In the genomic region with DNA sequence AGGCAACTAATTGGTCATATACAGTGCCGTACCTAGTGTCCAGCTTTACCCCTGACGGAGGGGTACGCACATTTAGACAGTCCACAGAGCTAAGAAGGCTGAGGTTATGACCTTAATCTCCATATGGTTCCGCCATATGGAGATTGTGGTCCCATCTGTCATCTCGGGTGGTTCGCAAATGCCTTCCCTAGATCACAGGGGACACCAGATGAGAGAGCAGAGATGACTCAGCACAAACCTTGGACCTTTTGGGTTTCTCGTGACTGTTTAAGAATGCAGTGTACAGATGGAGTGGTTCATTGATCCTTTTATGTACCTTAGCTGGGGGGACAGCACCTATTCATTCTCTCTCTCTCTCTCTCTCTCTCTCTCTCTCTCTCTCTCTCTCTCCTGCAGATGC, we compare ENCODE assay signal across 12 mouse cellular contexts. TPM values are rescaled to one million over a fixed set of nuclear protein-coding genes. Genes with fewer than 3 reads are reported as not detected.
A peak's percentile ranks its signal among the peaks of the same experiment; 100 is the strongest.
DNase-seq lines count a peak whose midpoint lies in the region; ATAC-seq and TF ChIP-seq lines count a peak whose summit lies in the region.
"Had no signal": no experiment of that assay in that cellular context is flagged by ENCODE, and none has a peak within 500 bp of the region (broad histone marks: within the 10 kb centered on the region; RNA-seq: fewer than 3 reads in every experiment).

No protein-coding gene starts in this region.

- 0 out of 2 replicates have a peak, but pooled peaks have one; percentile 26 for ATAC-seq in liver, embryonic 11.5 days (replicated peaks; ENCODE audit: low FRiP score)
- no peak for ATAC-seq in liver, embryonic 12.5 days
- peak; percentile 47; the same call in 1 of the 2 replicates for ATAC-seq in G1E (ENCODE audit: extremely low read depth, insufficient number of reproducible peaks, low FRiP score, poor library complexity, severe bottlenecking)
- ATAC-seq in midbrain, postnatal 0 days (ENCODE audit: low FRiP score) = no peak

- H3K27me3 ChIP-seq in liver, embryonic 11.5 days (replicated peaks; ENCODE audit: control insufficient read depth, insufficient read depth, low read length) = no peaks in the 10 kb centered on the region
- H3K27me3 ChIP-seq in liver, embryonic 12.5 days (replicated peaks) = no peaks in the 10 kb centered on the region
- H3K27me3 ChIP-seq in G1E (ENCODE audit: insufficient read depth, low read length) = peaks cover 3% of the 10 kb centered on the region; the same call in 1 of the 2 replicates
- H3K27me3 ChIP-seq in midbrain, postnatal 0 days (ENCODE audit: insufficient read depth, low read length) = no peaks in the 10 kb centered on the region

- no peak for DNase-seq in liver, embryonic 11.5 days (ENCODE audit: low spot score)
- no peak for DNase-seq in G1E (ENCODE audit: low spot score)
- peak; percentile 35 to 52 for DNase-seq in cerebellum, postnatal 10 days
- DNase-seq in midbrain, postnatal 0 days (ENCODE audit: low spot score) = peak; percentile 19
- DNase-seq in kidney, postnatal 10 days = no peak
- DNase-seq in thymus, postnatal 4 days = no peak
- DNase-seq in T-cell, adult 2 months (ENCODE audit: low spot score) = no peak
- DNase-seq: kidney, adult 2 months; liver, embryonic 13.5 days; lung, postnatal 36 days had no signal

- no peaks in the 10 kb centered on the region for H3K36me3 ChIP-seq in liver, embryonic 11.5 days (ENCODE audit: control insufficient read depth, insufficient read depth, low read length)
- H3K36me3 ChIP-seq in liver, embryonic 12.5 days = no peaks in the 10 kb centered on the region
- H3K36me3 ChIP-seq in G1E (replicated peaks) = no peaks in the 10 kb centered on the region
- no peaks in the 10 kb centered on the region for H3K36me3 ChIP-seq in midbrain, postnatal 0 days (ENCODE audit: insufficient read depth, low read length)
- H3K36me3 ChIP-seq: liver, embryonic 13.5 days had no signal

- H3K9ac ChIP-seq in liver, embryonic 11.5 days (ENCODE audit: low read depth, low read length) = no peak overlapping the region
- H3K9ac ChIP-seq in liver, embryonic 12.5 days = no peak overlapping the region
- H3K9ac ChIP-seq in midbrain, postnatal 0 days (replicated peaks; ENCODE audit: low read length, poor library complexity, severe bottlenecking) = no peak overlapping the region
- H3K9ac ChIP-seq: liver, embryonic 13.5 days had no signal

- 56% methylated on average over 7 of the region's 7 CpGs for WGBS in liver, embryonic 11.5 days
- 42% methylated on average over 7 of the region's 7 CpGs for WGBS in liver, embryonic 12.5 days (ENCODE audit: insufficient replicate concordance)
- 58% methylated on average over 7 of the region's 7 CpGs for WGBS in midbrain, postnatal 0 days

- H3K27ac ChIP-seq in liver, embryonic 11.5 days (ENCODE audit: low read depth, low read length) = no peak overlapping the region
- no peak overlapping the region for H3K27ac ChIP-seq in liver, embryonic 12.5 days
- H3K27ac ChIP-seq in midbrain, postnatal 0 days (ENCODE audit: low read depth, low read length) = no peak overlapping the region
- H3K27ac ChIP-seq: liver, embryonic 13.5 days had no signal

- no peak for TF ChIP-seq CTCF in G1E (IDR thresholded peaks at IDR 0.05; ENCODE audit: low read depth, low read length)
- no peak for TF ChIP-seq CTCF in midbrain, postnatal 0 days (IDR thresholded peaks at IDR 0.05)

- H3K4me2 ChIP-seq in liver, embryonic 11.5 days = no peak overlapping the region
- H3K4me2 ChIP-seq in liver, embryonic 12.5 days = no peak overlapping the region
- no peak overlapping the region for H3K4me2 ChIP-seq in midbrain, postnatal 0 days (ENCODE audit: low read depth, low read length, poor library complexity, severe bottlenecking)
- H3K4me2 ChIP-seq: liver, embryonic 13.5 days had no signal

- no peaks in the 10 kb centered on the region for H3K4me1 ChIP-seq in liver, embryonic 11.5 days (replicated peaks; ENCODE audit: control insufficient read depth, insufficient read depth, low read length)
- no peaks in the 10 kb centered on the region for H3K4me1 ChIP-seq in liver, embryonic 12.5 days
- peaks cover 12% of the 10 kb centered on the region for H3K4me1 ChIP-seq in G1E (ENCODE audit: insufficient read depth, low read depth, low read length)
- no peaks in the 10 kb centered on the region for H3K4me1 ChIP-seq in midbrain, postnatal 0 days (ENCODE audit: insufficient read depth, low read length)
- H3K4me1 ChIP-seq: liver, embryonic 13.5 days had no signal

- no peak overlapping the region for H3K4me3 ChIP-seq in liver, embryonic 11.5 days (ENCODE audit: low read depth, low read length)
- no peak overlapping the region for H3K4me3 ChIP-seq in liver, embryonic 12.5 days
- H3K4me3 ChIP-seq in G1E (ENCODE audit: low read depth, low read length) = no peak overlapping the region
- no peak overlapping the region for H3K4me3 ChIP-seq in midbrain, postnatal 0 days (ENCODE audit: low read depth, low read length)
- H3K4me3 ChIP-seq: liver, embryonic 13.5 days had no signal

- no peaks in the 10 kb centered on the region for H3K9me3 ChIP-seq in liver, embryonic 11.5 days (ENCODE audit: control insufficient read depth, low read length)
- H3K9me3 ChIP-seq in liver, embryonic 12.5 days (replicated peaks) = no peaks in the 10 kb centered on the region
- H3K9me3 ChIP-seq in G1E (replicated peaks) = 0 out of 2 replicates have a peak, but pooled peaks cover 2% of the 10 kb centered on the region
- no peaks in the 10 kb centered on the region for H3K9me3 ChIP-seq in midbrain, postnatal 0 days (ENCODE audit: low read length)
- H3K9me3 ChIP-seq: liver, embryonic 13.5 days had no signal

RNA-seq across cellular contexts. Expression of a gene that starts 33.9 kb away (rescaled TPM):
- 2.0 and 3.0 TPM in 2 replicates for polyA plus RNA-seq in liver, embryonic 11.5 days (2014; fragmentation: Nextera tagmentation; extraction: Ambion mirVana)
- 2.2 and 2.5 TPM in 2 replicates for polyA plus RNA-seq in liver, embryonic 12.5 days (2016; fragmentation: Nextera tagmentation; extraction: Ambion mirVana)
- total RNA-seq in G1E (2014; fragmentation: Nextera tagmentation) = not detected in 2 replicates
- total RNA-seq in G1E (2017) = 0.06 TPM in 1 of 2 replicates, not detected in the other
- polyA plus RNA-seq in G1E (2012) = not detected in 2 replicates
- total RNA-seq in midbrain, postnatal 0 days (2014; rRNA removed) = 0.28 and 3.2 TPM in 2 replicates
- polyA plus RNA-seq in midbrain, postnatal 0 days (2015; fragmentation: Nextera tagmentation; extraction: Ambion mirVana) = 0.39 and 0.44 TPM in 2 replicates
- total RNA-seq: MEL had no signal

RNA-seq across cellular contexts. Expression of a gene that starts 45.0 kb away (rescaled TPM):
- polyA plus RNA-seq in liver, embryonic 11.5 days (2014; fragmentation: Nextera tagmentation; extraction: Ambion mirVana) = 28.2 and 29.4 TPM in 2 replicates
- polyA plus RNA-seq in liver, embryonic 12.5 days (2016; fragmentation: Nextera tagmentation; extraction: Ambion mirVana) = 22.2 and 23.4 TPM in 2 replicates
- total RNA-seq in G1E (2014; fragmentation: Nextera tagmentation) (59.6 and 74.0 TPM in 2 replicates), G1E (2017) (26.3 and 33.2 TPM in 2 replicates)
- 16.3 and 18.6 TPM in 2 replicates for polyA plus RNA-seq in G1E (2012)
- total RNA-seq in midbrain, postnatal 0 days (2014; rRNA removed) = 17.4 and 39.4 TPM in 2 replicates
- 12.2 and 13.3 TPM in 2 replicates for polyA plus RNA-seq in midbrain, postnatal 0 days (2015; fragmentation: Nextera tagmentation; extraction: Ambion mirVana)

RNA-seq across cellular contexts. Expression of a gene that starts 45.0 kb away (rescaled TPM):
- 210 and 211 TPM in 2 replicates for polyA plus RNA-seq in liver, embryonic 11.5 days (2014; fragmentation: Nextera tagmentation; extraction: Ambion mirVana)
- 165 and 176 TPM in 2 replicates for polyA plus RNA-seq in liver, embryonic 12.5 days (2016; fragmentation: Nextera tagmentation; extraction: Ambion mirVana)
- total RNA-seq in G1E (2014; fragmentation: Nextera tagmentation) = 42.4 and 55.2 TPM in 2 replicates
- total RNA-seq in G1E (2017) = 191 and 212 TPM in 2 replicates
- polyA plus RNA-seq in G1E (2012) = 6.7 and 9.0 TPM in 2 replicates
- total RNA-seq in midbrain, postnatal 0 days (2014; rRNA removed) = 37.1 and 74.5 TPM in 2 replicates
- polyA plus RNA-seq in midbrain, postnatal 0 days (2015; fragmentation: Nextera tagmentation; extraction: Ambion mirVana) = 169 and 180 TPM in 2 replicates

Comparison
In these comparisons a context has a peak if more than half of its experiments do, and no peak if none do; other contexts are left out.
1. ATAC-seq: peak in liver, embryonic 11.5 days (single experiment) and G1E (single experiment); none in liver, embryonic 12.5 days (single experiment) and midbrain, postnatal 0 days (single experiment).
2. DNase-seq: peak in cerebellum, postnatal 10 days (2 of 2) and midbrain, postnatal 0 days (single experiment); none in liver, embryonic 11.5 days (single experiment), G1E (single experiment), kidney, postnatal 10 days (single experiment), thymus, postnatal 4 days (single experiment) and T-cell, adult 2 months (single experiment).
3. RNA of a gene that starts 45.0 kb away (polyA plus RNA-seq): 210 to 211 TPM in liver, embryonic 11.5 days, 169 to 180 TPM in midbrain, postnatal 0 days and 165 to 176 TPM in liver, embryonic 12.5 days; 6.7 to 9.0 TPM in G1E; every median in the first group is over 10 times any median in the second.